Mouse (Mus musculus) telencephalon, adult 2 months (tissue): ENCODE data around the gene Phgr1.

Experiments
- DNase-seq: peaks from one replicate; pipeline ENCODE4 v3.0.0-alpha.2; 2011; ENCODE audit warnings: low read depth, low spot score

The Phgr1 gene

GRCm38 (mm10) chr2:118813981-118814836, 41.6 kb downstream of the Phgr1 start, which contains the start of gene Knstrn:
Knstrn (plus strand) TSS chr2:118814003.
- peak; percentile 74 for DNase-seq

- DNase-seq: no peak
Measured at GRCm38 (mm10) chr2:118822800-118823199, 50.2 kb downstream of the Phgr1 start.

GRCm38 (mm10) chr2:118824396-118824795, 51.8 kb downstream of the Phgr1 start:
- DNase-seq: no peak
